Mouse (Mus musculus): ENCODE measurements around the gene Pabpc4.

- TF ChIP-seq MEF2A (IDR thresholded peaks at IDR 0.05; ENCODE audit: borderline replicate concordance, low read depth, low read length) (no peak), CTCF (conservative IDR thresholded peaks at IDR 0.05 in 1 of 2, IDR thresholded peaks at IDR 0.05 in 1 of 2; ENCODE audit: low read depth in 2 of 2, low read length in 2 of 2) (no peak)
These were observed 25.6 kb upstream of the Pabpc4 start for GRCm38 (mm10) chr4:123236431-123237031.
